Mouse (Mus musculus) heart, embryonic 16.5 days (tissue): ENCODE data around the gene Arhgef16. TPM values are rescaled to one million over a fixed set of nuclear protein-coding genes. Genes with fewer than 3 reads are reported as not detected.

Source experiments
- ATAC-seq: fragments of 200-750 bp; cut with Nextera tagmentation; replicated peaks from 2 replicates; pipeline ENCODE4 v1.8.0; 2017; ENCODE audit warnings: moderate number of reproducible peaks; ENCODE audit not compliant: insufficient read depth, low FRiP score; ENCODE audit errors: extremely low read depth
- H3K27ac ChIP-seq: fragments of 300-500 bp; sonication (generic); 2 replicates; pipeline ENCODE4 v1.5.1; 2014; ENCODE audit warnings: mild to moderate bottlenecking, low read length, control low read depth, moderate library complexity
- H3K27me3 ChIP-seq: fragments of 300-500 bp; sonication (generic); 2 replicates; pipeline ENCODE4 v1.6.1; 2014; ENCODE audit warnings: low read length, mixed read lengths; ENCODE audit not compliant: control insufficient read depth, insufficient read depth
- H3K36me3 ChIP-seq: fragments of 300-500 bp; sonication (generic); 2 replicates; pipeline ENCODE4 v1.6.1; 2014; ENCODE audit not compliant: control insufficient read depth, insufficient read depth
- H3K4me1 ChIP-seq: fragments of 300-500 bp; sonication (generic); 2 replicates; pipeline ENCODE4 v1.6.1; 2014; ENCODE audit warnings: low read length, mixed read lengths; ENCODE audit not compliant: control insufficient read depth, insufficient read depth
- H3K4me2 ChIP-seq: fragments of 300-500 bp; sonication (generic); 2 replicates; pipeline ENCODE4 v1.6.1; 2014; ENCODE audit warnings: low read depth, mild to moderate bottlenecking, control low read depth, low read length
- H3K4me3 ChIP-seq: fragments of 300-500 bp; sonication (generic); 2 replicates; pipeline ENCODE4 v1.5.1; 2014; ENCODE audit warnings: mild to moderate bottlenecking, control low read depth, low read length
- H3K9ac ChIP-seq: fragments of 300-500 bp; sonication (generic); 2 replicates; pipeline ENCODE4 v1.6.1; 2014; ENCODE audit warnings: low read length, control low read depth
- H3K9me3 ChIP-seq: fragments of 300-500 bp; sonication (generic); replicated peaks from 2 replicates; pipeline ENCODE4 v1.6.1; 2016; ENCODE audit warnings: low read length; ENCODE audit not compliant: control insufficient read depth
- WGBS: fragments of 180-500 bp; shearing (Covaris S2); extraction: QIAGEN DNeasy Blood & Tissue Kit; methylation state at CpG from one replicate; pipeline ENCODE4 v1.1.7; 2014; 5-methylcytosine and 5-hydroxymethylcytosine counted together
- polyA plus RNA-seq: library from polyadenylated mRNA; unstranded; fragments of >200 nt; fragmentation: Nextera tagmentation; extraction: Ambion mirVana; gene quantifications from 2 replicates; pipeline ENCODE4 v1.2.1, GENCODE M21; 2015

Arhgef16 gene
- polyA plus RNA-seq, 1 experiment from 2014 or later: 4.3 TPM

DNA sequence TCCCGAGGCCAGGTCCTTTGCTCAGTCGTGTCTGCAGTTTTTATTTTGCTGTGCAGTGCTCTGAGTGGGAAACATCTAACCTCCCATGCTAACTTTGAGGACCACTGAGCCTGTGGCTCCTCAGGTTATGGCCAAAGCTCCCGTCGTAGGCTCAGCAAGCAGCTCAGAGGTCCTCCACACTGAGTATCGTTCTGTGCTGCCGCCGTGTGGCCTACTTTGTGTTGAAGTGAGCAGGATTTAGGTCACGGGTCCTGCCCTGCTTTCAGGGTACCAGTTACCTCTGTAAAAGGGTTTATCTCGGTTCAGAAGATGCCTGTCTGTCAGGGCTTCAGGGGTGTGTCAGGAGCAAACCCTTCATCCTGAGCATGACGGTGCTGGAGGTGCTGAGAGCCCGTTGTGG lies 60.9 kb downstream of the Arhgef16 start:
- Histone ChIP-seq H3K36me3 (no peaks in the 10 kb centered on the region), H3K9ac (no peak overlapping the region), H3K4me1 (peaks cover 12% of the 10 kb centered on the region), H3K4me3 (no peak overlapping the region), H3K9me3 (no peaks in the 10 kb centered on the region), H3K27me3 (no peaks in the 10 kb centered on the region), H3K4me2 (no peak overlapping the region), H3K27ac (no peak overlapping the region)
- WGBS: 48% methylated on average over 11 of the region's 11 CpGs
- ATAC-seq: no peak

DNA sequence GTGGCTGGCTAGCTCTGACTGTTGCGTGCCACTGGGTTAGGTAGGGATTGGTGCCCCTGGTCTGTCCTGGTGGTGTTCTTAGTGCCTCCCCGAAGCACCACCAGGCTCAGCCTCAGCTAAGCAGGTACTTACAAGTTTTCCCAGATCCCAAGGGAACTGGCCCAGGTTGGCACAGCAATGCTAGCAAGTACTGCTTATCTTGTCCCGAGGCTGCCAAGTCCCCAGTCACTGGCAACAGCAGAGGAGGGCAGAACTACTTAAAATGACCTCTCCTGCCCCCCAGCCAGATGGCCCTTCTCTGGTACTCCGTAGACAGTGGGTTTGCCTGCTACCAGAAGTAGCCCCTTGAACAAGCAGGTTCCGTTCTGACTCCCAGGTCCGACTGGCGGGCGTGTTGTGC lies 62.3 kb downstream of the Arhgef16 start:
- Histone ChIP-seq H3K9ac (no peak overlapping the region), H3K9me3 (no peaks in the 10 kb centered on the region), H3K4me1 (peaks cover 12% of the 10 kb centered on the region), H3K27me3 (no peaks in the 10 kb centered on the region), H3K27ac (0 out of 2 replicates have a peak overlapping the region, but pooled peaks have one; percentile 12), H3K4me3 (no peak overlapping the region), H3K36me3 (no peaks in the 10 kb centered on the region), H3K4me2 (peak overlapping the region; percentile 19)
- 76% methylated on average over 8 of the region's 8 CpGs for WGBS
- ATAC-seq: no peak

DNA sequence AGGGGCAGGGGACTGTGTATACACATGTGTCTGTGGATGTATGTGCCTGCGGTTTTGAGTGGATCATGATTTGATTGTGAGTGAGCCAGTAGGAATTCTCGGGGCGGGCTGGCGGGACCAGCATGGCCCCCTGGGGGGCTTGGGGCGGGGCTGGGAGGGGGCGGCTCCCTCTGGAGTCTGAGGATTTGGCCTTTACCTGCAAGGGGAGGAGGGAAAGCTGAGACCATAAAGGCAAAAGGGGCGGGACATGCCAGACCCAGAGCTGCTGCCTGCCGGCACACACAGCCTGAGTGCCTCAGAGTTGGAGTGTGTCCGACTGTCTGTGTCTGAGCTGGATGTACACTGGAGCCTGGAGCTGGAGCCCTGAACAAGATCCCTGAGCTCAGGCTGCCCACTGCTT lies 64.2 kb downstream of the Arhgef16 start:
- H3K27me3 ChIP-seq: no peaks in the 10 kb centered on the region
- H3K9me3 ChIP-seq: no peaks in the 10 kb centered on the region
- H3K4me1 ChIP-seq: peaks cover 30% of the 10 kb centered on the region
- H3K9ac ChIP-seq: peak overlapping the region; percentile 49
- H3K4me2 ChIP-seq: peak overlapping the region; percentile 61
- H3K36me3 ChIP-seq: no peaks in the 10 kb centered on the region
- 5% methylated on average over 9 of the region's 9 CpGs for WGBS
- peak; percentile 50 for ATAC-seq
- peak overlapping the region; percentile 7; the same call in 1 of the 2 replicates for H3K27ac ChIP-seq
- peak overlapping the region; percentile 38 for H3K4me3 ChIP-seq

DNA sequence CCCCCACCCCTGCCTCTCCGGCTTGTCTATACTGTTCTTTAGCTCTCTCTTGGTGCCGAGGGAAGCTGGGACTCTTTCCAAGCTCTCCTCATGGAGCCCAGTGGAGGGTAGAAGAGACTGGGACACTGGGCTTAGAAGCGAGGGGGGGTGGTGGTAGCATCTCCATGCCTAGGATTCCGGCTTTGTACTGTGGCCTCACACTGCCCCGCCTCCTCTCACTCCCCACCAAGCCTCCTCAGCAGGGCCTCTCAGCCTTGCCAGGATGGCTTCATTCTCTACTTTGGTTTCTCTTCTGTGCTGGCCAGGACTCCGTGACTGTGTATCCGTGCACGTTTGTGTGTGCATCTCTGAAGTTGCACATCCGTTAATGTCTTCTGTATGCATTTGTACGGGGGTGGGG lies 64.6 kb downstream of the Arhgef16 start:
- Histone ChIP-seq H3K4me3 (peak overlapping the region; percentile 38), H3K36me3 (no peaks in the 10 kb centered on the region), H3K27me3 (no peaks in the 10 kb centered on the region), H3K9me3 (no peaks in the 10 kb centered on the region), H3K9ac (0 out of 2 replicates have a peak overlapping the region, but pooled peaks have one; percentile 10), H3K4me2 (peak overlapping the region; percentile 61), H3K4me1 (peaks cover 34% of the 10 kb centered on the region), H3K27ac (peak overlapping the region; percentile 20; the same call in 1 of the 2 replicates)
- ATAC-seq: 0 out of 2 replicates have a peak, but pooled peaks have one; percentile 33
- WGBS: 13% methylated on average over 10 of the region's 10 CpGs

DNA sequence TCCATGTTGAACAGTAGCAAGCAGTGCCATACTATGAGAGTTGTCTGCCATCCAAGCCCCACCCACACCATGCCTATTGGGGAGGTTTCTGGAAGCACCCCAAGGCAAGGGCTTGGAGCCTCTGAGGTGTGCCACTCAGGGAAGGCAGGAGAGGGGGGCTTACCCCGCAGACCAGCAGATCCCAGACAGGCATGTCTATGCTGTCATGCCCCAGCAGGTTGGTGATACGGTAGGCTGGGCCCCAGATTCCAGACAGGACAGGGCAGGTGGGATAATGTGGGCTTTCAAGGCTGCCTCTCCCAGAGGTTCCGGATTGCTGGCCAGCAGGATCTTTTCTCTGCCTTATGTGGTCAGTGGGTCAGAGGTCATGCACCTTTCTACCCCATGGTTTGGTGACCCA lies 65.5 kb downstream of the Arhgef16 start:
- H3K4me2 ChIP-seq: no peak overlapping the region
- H3K27me3 ChIP-seq: no peaks in the 10 kb centered on the region
- peaks cover 36% of the 10 kb centered on the region for H3K4me1 ChIP-seq
- no peak overlapping the region for H3K9ac ChIP-seq
- H3K36me3 ChIP-seq: no peaks in the 10 kb centered on the region
- no peak overlapping the region for H3K27ac ChIP-seq
- ATAC-seq: no peak
- 85% methylated on average over 3 of the region's 3 CpGs for WGBS
- H3K4me3 ChIP-seq: no peak overlapping the region
- no peaks in the 10 kb centered on the region for H3K9me3 ChIP-seq

DNA sequence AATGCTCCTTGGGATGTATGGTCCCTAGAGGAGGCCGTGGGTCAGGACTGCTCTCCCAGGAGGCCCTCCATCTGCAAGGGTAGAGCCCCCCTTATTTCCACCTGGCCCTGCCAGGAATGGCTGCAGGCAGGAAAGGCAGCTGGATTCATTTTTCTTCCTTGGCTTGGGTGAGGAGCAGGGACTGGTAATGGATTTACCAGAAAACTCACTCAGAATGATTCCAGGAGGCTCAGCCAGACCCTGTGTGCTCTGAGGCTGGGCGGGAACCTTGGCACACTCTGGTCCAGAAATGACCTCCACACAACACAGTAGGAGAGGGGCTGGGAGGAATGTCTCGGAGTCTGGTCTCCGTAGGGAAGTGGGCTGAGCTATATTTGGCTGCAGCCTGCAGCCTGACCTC lies 69.2 kb downstream of the Arhgef16 start:
- H3K9ac ChIP-seq: no peak overlapping the region
- H3K27me3 ChIP-seq: no peaks in the 10 kb centered on the region
- no peak overlapping the region for H3K4me2 ChIP-seq
- H3K36me3 ChIP-seq: no peaks in the 10 kb centered on the region
- H3K4me1 ChIP-seq: peaks cover 53% of the 10 kb centered on the region
- WGBS: 27% methylated on average over 4 of the region's 4 CpGs
- no peaks in the 10 kb centered on the region for H3K9me3 ChIP-seq
- no peak overlapping the region for H3K27ac ChIP-seq
- no peak overlapping the region for H3K4me3 ChIP-seq
- ATAC-seq: peak; percentile 29; the same call in 1 of the 2 replicates

DNA sequence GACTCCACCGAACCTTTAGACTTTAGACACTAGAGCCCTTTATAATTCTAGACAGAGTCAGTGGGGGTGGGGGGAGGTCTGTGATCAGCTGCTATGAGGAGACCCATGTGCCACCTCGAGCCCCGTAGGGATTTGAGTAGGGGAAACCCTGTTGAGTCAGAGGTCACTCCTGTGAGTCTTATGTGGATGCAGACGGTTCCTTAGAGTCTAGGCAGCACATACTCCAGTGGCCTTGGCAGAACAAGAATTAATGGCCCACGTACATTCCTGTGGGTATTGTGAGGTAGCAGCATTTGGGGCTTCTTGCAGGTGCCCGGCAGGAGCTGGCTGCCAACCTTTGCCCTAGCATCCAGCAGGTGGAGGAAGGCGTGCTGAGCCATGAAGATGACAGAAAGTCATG lies 70.1 kb downstream of the Arhgef16 start:
- Histone ChIP-seq H3K9me3 (no peaks in the 10 kb centered on the region), H3K36me3 (no peaks in the 10 kb centered on the region), H3K4me3 (no peak overlapping the region), H3K27ac (no peak overlapping the region), H3K9ac (no peak overlapping the region), H3K4me2 (no peak overlapping the region), H3K4me1 (peaks cover 45% of the 10 kb centered on the region), H3K27me3 (no peaks in the 10 kb centered on the region)
- WGBS: 80% methylated on average over 7 of the region's 7 CpGs
- no peak for ATAC-seq

DNA sequence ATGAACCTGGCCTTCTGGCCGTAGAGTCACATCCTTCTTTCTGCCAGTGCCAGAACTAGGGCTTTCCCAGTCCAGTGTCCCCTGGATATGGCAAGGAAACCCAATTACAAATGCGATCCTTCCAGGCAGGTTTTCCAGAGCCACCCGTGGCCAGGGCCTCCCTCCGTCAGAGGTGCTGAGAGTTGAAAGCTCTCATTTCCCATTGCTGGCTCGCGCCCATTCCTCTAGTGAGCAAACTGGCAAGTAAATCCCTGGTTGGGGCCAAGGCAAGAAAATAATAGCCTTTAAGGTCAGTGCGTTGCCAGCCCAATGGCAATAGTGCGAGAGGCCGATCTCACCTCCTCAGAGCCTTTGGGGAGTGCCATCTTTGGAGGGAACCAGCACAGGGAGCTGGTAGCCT lies 71.9 kb downstream of the Arhgef16 start:
- Histone ChIP-seq H3K4me2 (no peak overlapping the region), H3K36me3 (no peaks in the 10 kb centered on the region), H3K4me1 (peaks cover 50% of the 10 kb centered on the region), H3K9ac (no peak overlapping the region), H3K4me3 (no peak overlapping the region), H3K9me3 (no peaks in the 10 kb centered on the region), H3K27ac (no peak overlapping the region), H3K27me3 (no peaks in the 10 kb centered on the region)
- 90% methylated on average over 9 of the region's 9 CpGs for WGBS
- ATAC-seq: no peak
